Comparison of ENCODE assay signal across 10 mouse cellular contexts in genomic region chr19:16585379-16585778, GRCm38 (mm10).
DNase-seq lines count a peak whose midpoint lies in the region; ATAC-seq and TF ChIP-seq lines count a peak whose summit lies in the region.
"Had no signal": no experiment of that assay in that cellular context is flagged by ENCODE, and none has a peak within 500 bp of the region (broad histone marks: within the 10 kb centered on the region; RNA-seq: fewer than 3 reads in every experiment).

No protein-coding gene starts in this region.

- peak; percentile 47; the same call in 1 of the 2 replicates for TF ChIP-seq CTCF in brain, embryonic 14.5 days (IDR thresholded peaks at IDR 0.05; ENCODE audit: borderline replicate concordance, extremely low read depth, insufficient read depth, insufficient read length)
- TF ChIP-seq CTCF in lung, postnatal 0 days (IDR thresholded peaks at IDR 0.05): peak; percentile 74

- peak; percentile 20 to 39 for DNase-seq in heart, postnatal 10 days
- DNase-seq in heart, postnatal 25 days (ENCODE audit: low spot score): no peak
- DNase-seq in CD4-positive, CD25-positive, alpha-beta regulatory T cell, adult 2 months (ENCODE audit: low read depth, low spot score): peak; percentile 71
- peak; percentile 29 for DNase-seq in brain, embryonic 14.5 days (ENCODE audit: low read depth)
- peak; percentile 68 for DNase-seq in lung, postnatal 0 days (ENCODE audit: low spot score)
- DNase-seq in left cerebral cortex, adult 9 months (ENCODE audit: low spot score in 2 of 2): no peak
- DNase-seq in urinary bladder, postnatal 4 days (ENCODE audit: low spot score in 2 of 2): no peak

- H3K4me1 ChIP-seq in lung, postnatal 0 days (ENCODE audit: insufficient read depth, low read depth, low read length): no peaks in the 10 kb centered on the region
- H3K4me1 ChIP-seq: stomach, embryonic 15.5 days had no signal

- no peaks in the 10 kb centered on the region for H3K36me3 ChIP-seq in lung, postnatal 0 days (ENCODE audit: insufficient read depth, low read length)
- H3K36me3 ChIP-seq: limb, embryonic 13.5 days; stomach, embryonic 15.5 days had no signal

- intact Hi-C loops in heart, postnatal 10 days (cut with DNase I): no loop called here
- intact Hi-C loops in heart, postnatal 25 days (cut with DNase I): no loop called here

- no peak overlapping the region for H3K4me2 ChIP-seq in lung, postnatal 0 days (replicated peaks; ENCODE audit: low read depth, low read length)
- H3K4me2 ChIP-seq: limb, embryonic 13.5 days; stomach, embryonic 15.5 days had no signal

- no peaks in the 10 kb centered on the region for H3K9me3 ChIP-seq in lung, postnatal 0 days (ENCODE audit: low read length)
- H3K9me3 ChIP-seq: stomach, embryonic 15.5 days had no signal

- no peak for TF ChIP-seq EP300 in lung, postnatal 0 days (IDR thresholded peaks at IDR 0.05)

- H3K9ac ChIP-seq in lung, postnatal 0 days (replicated peaks; ENCODE audit: low read depth): no peak overlapping the region
- H3K9ac ChIP-seq: limb, embryonic 13.5 days; stomach, embryonic 15.5 days had no signal

- H3K27me3 ChIP-seq in lung, postnatal 0 days (replicated peaks; ENCODE audit: insufficient read depth, low read length): no peaks in the 10 kb centered on the region
- H3K27me3 ChIP-seq: limb, embryonic 13.5 days; stomach, embryonic 15.5 days had no signal

- no peak for TF ChIP-seq POLR2A in brain, embryonic 14.5 days (IDR thresholded peaks at IDR 0.05; ENCODE audit: borderline replicate concordance, extremely low read depth, insufficient read depth, insufficient read length, poor library complexity, severe bottlenecking)

- no peak overlapping the region for H3K27ac ChIP-seq in lung, postnatal 0 days (ENCODE audit: low read length)
- H3K27ac ChIP-seq: limb, embryonic 13.5 days; stomach, embryonic 15.5 days had no signal

- WGBS in lung, postnatal 0 days: 14% methylated on average over 3 of the region's 3 CpGs

- no peak overlapping the region for H3K4me3 ChIP-seq in lung, postnatal 0 days (ENCODE audit: low read depth, low read length)
- H3K4me3 ChIP-seq: limb, embryonic 13.5 days; stomach, embryonic 15.5 days had no signal

- ATAC-seq in lung, postnatal 0 days: peak; percentile 54; the same call in 1 of the 2 replicates
- ATAC-seq in megakaryocyte, adult 5-6 weeks (ENCODE audit: poor library complexity, severe bottlenecking): no peak; the same call in 1 of the 2 replicates

Comparison
In these comparisons a context has a peak if more than half of its experiments do, and no peak if none do; other contexts are left out.
1. DNase-seq: peak in heart, postnatal 10 days (2 of 2), CD4-positive, CD25-positive, alpha-beta regulatory T cell, adult 2 months (single experiment), brain, embryonic 14.5 days (single experiment) and lung, postnatal 0 days (single experiment); none in heart, postnatal 25 days (single experiment), left cerebral cortex, adult 9 months (0 of 2) and urinary bladder, postnatal 4 days (0 of 2).